Comparison of ENCODE assay signal across 8 mouse cellular contexts in the genomic region with DNA sequence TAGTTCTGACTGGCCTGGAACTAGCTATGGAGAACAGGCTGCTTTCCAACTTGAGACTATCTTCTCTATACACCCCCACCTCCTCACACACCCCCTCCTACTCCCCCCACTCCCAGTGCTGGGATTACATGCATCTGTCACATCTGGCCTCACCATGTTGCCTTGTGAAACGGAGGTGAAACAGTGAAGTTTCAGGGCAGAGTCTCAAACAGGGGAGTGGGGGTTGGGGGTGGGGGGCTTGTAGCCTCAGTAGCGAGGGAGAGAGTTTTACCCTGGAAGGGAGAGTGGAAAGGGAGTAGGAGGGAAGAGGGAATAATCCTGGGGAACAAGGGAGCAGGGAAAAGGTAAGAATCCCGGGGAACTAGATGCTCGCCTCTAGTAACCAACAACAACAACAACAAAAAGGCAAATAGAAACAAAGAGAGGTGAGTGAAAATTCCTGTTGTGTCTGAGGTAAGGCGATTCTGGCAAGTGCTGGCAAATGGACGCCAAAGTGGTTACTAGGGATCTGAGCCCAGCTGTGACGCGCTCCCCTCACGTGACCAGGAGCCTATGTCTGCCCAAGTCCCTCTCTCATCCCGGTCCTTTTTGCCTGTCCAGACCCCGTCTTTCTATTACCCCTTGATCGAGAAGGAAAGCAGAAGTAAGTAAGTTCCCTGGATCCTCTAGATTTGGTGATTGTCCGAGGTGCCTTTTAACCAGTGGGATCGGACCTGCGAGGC. TPM values are rescaled to one million over a fixed set of nuclear protein-coding genes. Genes with fewer than 3 reads are reported as not detected.
DNase-seq lines count a peak whose midpoint lies in the region; ATAC-seq lines count a peak whose summit lies in the region.

A gene (plus strand): TSS at position 537 of the 722 bp plus-strand sequence.

- no peaks in the 10 kb centered on the region for H3K27me3 ChIP-seq in hindbrain, embryonic 12.5 days

- peak within 1 kb of the TSS; percentile 68 for H3K9ac ChIP-seq in hindbrain, embryonic 12.5 days

- peak within 1 kb of the TSS; percentile 90 for H3K27ac ChIP-seq in hindbrain, embryonic 12.5 days

- H3K36me3 ChIP-seq in hindbrain, embryonic 12.5 days = no peaks in the 10 kb centered on the region

- DNase-seq in adipocyte (ENCODE audit: low spot score) = peak; percentile 69
- DNase-seq in cerebellum, postnatal 10 days = peak; percentile 88 to 89
- DNase-seq in frontal cortex, postnatal 14 days (ENCODE audit: low spot score in 2 of 2) = peak; percentile 47 to 54
- peak; percentile 21 to 58 for DNase-seq in layer of hippocampus, postnatal 25 days (ENCODE audit: extremely low spot score in 1 of 2, low spot score in 1 of 2)
- peak; percentile 80 for DNase-seq in lung, postnatal 10 days
- DNase-seq in retina, adult 2 months (ENCODE audit: low read depth, low spot score) = peak; percentile 38
- no peak for DNase-seq in thymus, postnatal 36 days

- H3K4me2 ChIP-seq in hindbrain, embryonic 12.5 days (replicated peaks) = peak within 1 kb of the TSS; percentile 54

- no peaks in the 10 kb centered on the region for H3K9me3 ChIP-seq in hindbrain, embryonic 12.5 days (replicated peaks)

- H3K4me3 ChIP-seq in hindbrain, embryonic 12.5 days = peak within 1 kb of the TSS; percentile 47

- peak; percentile 97 for ATAC-seq in hindbrain, embryonic 12.5 days (ENCODE audit: low FRiP score)

- no peaks in the 10 kb centered on the region for H3K4me1 ChIP-seq in hindbrain, embryonic 12.5 days

- 22% methylated on average over 15 of the region's 15 CpGs for WGBS in hindbrain, embryonic 12.5 days

RNA-seq across cellular contexts. Expression of the gene that starts here (rescaled TPM):
- polyA plus RNA-seq in hindbrain, embryonic 12.5 days (2016; fragmentation: Nextera tagmentation; extraction: Ambion mirVana) = 12.9 and 14.2 TPM in 2 replicates
- total RNA-seq in layer of hippocampus, postnatal 25 days (2021) = 10 to 100 TPM; 14.5 to 16.0 TPM

Comparison
In these comparisons a context has a peak if more than half of its experiments do, and no peak if none do; other contexts are left out.
1. DNase-seq: peak in adipocyte (single experiment), cerebellum, postnatal 10 days (2 of 2), frontal cortex, postnatal 14 days (2 of 2), layer of hippocampus, postnatal 25 days (2 of 2), lung, postnatal 10 days (single experiment) and retina, adult 2 months (single experiment); none in thymus, postnatal 36 days (0 of 2).